Mouse (Mus musculus) hindbrain, embryonic 12.5 days (tissue): ENCODE data around the gene Atp6v0d1. TPM values are rescaled to one million over a fixed set of nuclear protein-coding genes. Genes with fewer than 3 reads are reported as not detected.

Experiments used
- ATAC-seq: fragments of 200-750 bp; cut with Nextera tagmentation; 2 replicates; pipeline ENCODE4 v1.8.0; 2017; ENCODE audit warnings: moderate TSS enrichment; ENCODE audit not compliant: low FRiP score
- H3K27ac ChIP-seq: fragments of 300-500 bp; sonication (generic); 2 replicates; pipeline ENCODE4 v1.5.1; 2016; ENCODE audit warnings: mild to moderate bottlenecking
- H3K27me3 ChIP-seq: fragments of 300-500 bp; sonication (generic); 2 replicates; pipeline ENCODE4 v1.6.1; 2016; ENCODE audit warnings: mild to moderate bottlenecking
- H3K36me3 ChIP-seq: fragments of 300-500 bp; sonication (generic); 2 replicates; pipeline ENCODE4 v1.6.1; 2016; ENCODE audit warnings: mild to moderate bottlenecking
- H3K4me1 ChIP-seq: fragments of 300-500 bp; sonication (generic); 2 replicates; pipeline ENCODE4 v1.6.1; 2016
- H3K4me2 ChIP-seq: fragments of 300-500 bp; sonication (generic); replicated peaks from 2 replicates; pipeline ENCODE4 v1.6.1; 2016; ENCODE audit warnings: mild to moderate bottlenecking
- H3K4me3 ChIP-seq: fragments of 300-500 bp; sonication (generic); 2 replicates; pipeline ENCODE4 v1.5.1; 2016; ENCODE audit warnings: mild to moderate bottlenecking
- H3K9ac ChIP-seq: fragments of 300-500 bp; sonication (generic); 2 replicates; pipeline ENCODE4 v1.6.1; 2016; ENCODE audit warnings: mild to moderate bottlenecking, moderate library complexity
- H3K9me3 ChIP-seq: fragments of 300-500 bp; sonication (generic); replicated peaks from 2 replicates; pipeline ENCODE4 v1.6.1; 2016; ENCODE audit warnings: mild to moderate bottlenecking
- WGBS: fragments of 180-500 bp; shearing (Covaris S2); methylation state at CpG from one replicate; pipeline ENCODE4 v1.1.7; 2016; 5-methylcytosine and 5-hydroxymethylcytosine counted together
- polyA plus RNA-seq: library from polyadenylated mRNA; unstranded; fragments of >200 nt; fragmentation: Nextera tagmentation; extraction: Ambion mirVana; gene quantifications from 2 replicates; pipeline ENCODE4 v1.2.1, GENCODE M21; 2016

Atp6v0d1 gene
- polyA plus RNA-seq, 1 experiment from 2014 or later = 127 TPM

DNA sequence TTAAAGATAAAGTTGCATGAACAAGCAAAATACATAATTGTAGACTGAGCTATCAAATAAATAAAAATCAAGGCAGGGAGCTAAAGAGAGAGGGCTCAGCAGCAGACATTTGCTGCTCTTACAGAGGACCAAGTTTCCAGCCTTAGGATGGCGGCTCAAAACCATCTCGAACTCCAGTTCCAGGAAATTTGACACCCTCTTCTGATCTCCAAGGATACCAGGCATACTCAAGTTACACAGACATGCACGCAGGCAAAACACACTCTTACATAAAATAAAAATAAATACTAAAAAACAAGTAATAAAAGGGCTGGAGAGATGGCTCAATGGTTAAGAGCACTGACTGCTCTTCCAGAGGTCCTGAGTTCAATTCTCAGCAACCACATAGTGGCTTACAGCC is 72.4 kb downstream of the Atp6v0d1 start:
- 60% methylated on average over 3 of the region's 3 CpGs for WGBS
- no peak for ATAC-seq
- Histone ChIP-seq H3K9me3 (no peaks in the 10 kb centered on the region), H3K36me3 (no peaks in the 10 kb centered on the region), H3K4me2 (no peak overlapping the region), H3K27ac (no peak overlapping the region), H3K4me3 (no peak overlapping the region), H3K9ac (no peak overlapping the region), H3K4me1 (peaks cover 25% of the 10 kb centered on the region), H3K27me3 (no peaks in the 10 kb centered on the region)

- ATAC-seq = no peak
- 35% methylated on average over 1 of the region's 1 CpGs for WGBS
Observed at GRCm38 (mm10) chr8:105489281-105489680, 76.6 kb downstream of the Atp6v0d1 start.

DNA sequence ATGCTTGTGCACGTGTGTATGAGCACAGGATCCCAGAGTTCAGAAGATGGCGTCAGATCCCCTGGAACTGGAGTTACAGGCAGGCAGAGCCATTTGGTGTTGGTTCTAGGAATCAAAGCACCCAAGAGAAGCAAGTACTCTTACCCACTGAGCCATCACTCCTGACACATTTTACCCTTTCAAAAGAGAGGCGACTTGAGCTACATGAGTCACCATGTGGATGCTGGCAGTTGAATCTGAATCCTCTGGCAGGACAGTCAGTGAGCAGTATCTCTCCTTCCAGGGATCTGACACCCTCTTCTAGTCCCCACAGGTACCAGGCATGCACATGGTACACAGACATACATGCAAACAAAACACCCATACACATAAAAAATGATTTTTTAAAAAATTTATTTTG is 77.8 kb downstream of the Atp6v0d1 start:
- no peak overlapping the region for H3K4me2 ChIP-seq
- WGBS = 75% methylated on average over 3 of the region's 3 CpGs
- no peaks in the 10 kb centered on the region for H3K9me3 ChIP-seq
- no peaks in the 10 kb centered on the region for H3K27me3 ChIP-seq
- ATAC-seq = no peak
- H3K27ac ChIP-seq = no peak overlapping the region
- H3K36me3 ChIP-seq = no peaks in the 10 kb centered on the region
- no peak overlapping the region for H3K9ac ChIP-seq
- peaks cover 10% of the 10 kb centered on the region for H3K4me1 ChIP-seq
- H3K4me3 ChIP-seq = no peak overlapping the region

More at GRCm38 (mm10) chr8:105489281-105489680, 76.6 kb downstream of the Atp6v0d1 start:
- Histone ChIP-seq H3K4me3 (no peak overlapping the region), H3K27ac (no peak overlapping the region), H3K9me3 (no peaks in the 10 kb centered on the region), H3K4me2 (no peak overlapping the region), H3K36me3 (no peaks in the 10 kb centered on the region), H3K27me3 (no peaks in the 10 kb centered on the region), H3K9ac (no peak overlapping the region), H3K4me1 (peaks cover 3% of the 10 kb centered on the region; the same call in 1 of the 2 replicates)

DNA sequence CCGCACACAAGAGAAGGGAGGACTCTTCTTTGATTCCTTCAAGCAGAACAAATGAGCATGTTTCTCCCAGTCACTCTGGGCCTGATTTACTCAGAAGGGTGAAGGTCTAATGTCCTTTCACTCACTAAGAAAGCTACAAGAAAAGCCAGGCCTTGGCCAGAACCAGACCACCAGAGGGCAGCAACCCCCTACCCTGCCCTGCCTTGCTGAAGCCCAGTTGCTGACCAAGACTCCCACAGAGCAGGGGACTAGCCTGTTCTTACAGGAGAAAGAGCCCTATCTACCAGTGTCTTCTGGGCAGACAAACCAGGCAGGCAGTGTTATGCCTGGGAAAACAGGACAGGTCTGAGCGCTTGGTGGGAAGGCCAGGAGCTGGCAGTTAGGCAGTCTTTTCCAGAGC is 81.5 kb downstream of the Atp6v0d1 start:
- no peaks in the 10 kb centered on the region for H3K36me3 ChIP-seq
- H3K27ac ChIP-seq = peak overlapping the region; percentile 52
- no peak overlapping the region for H3K4me2 ChIP-seq
- H3K4me3 ChIP-seq = no peak overlapping the region
- ATAC-seq = peak; percentile 45
- peaks cover 16% of the 10 kb centered on the region; the same call in 1 of the 2 replicates for H3K4me1 ChIP-seq
- no peaks in the 10 kb centered on the region for H3K27me3 ChIP-seq
- no peaks in the 10 kb centered on the region for H3K9me3 ChIP-seq
- whole genome bisulfite sequencing = 18% methylated on average over 2 of the region's 2 CpGs
- no peak overlapping the region for H3K9ac ChIP-seq

GRCm38 (mm10) chr8:105484030-105484368 is 81.8 kb downstream of the Atp6v0d1 start:
- Histone ChIP-seq H3K4me3 (no peak overlapping the region), H3K36me3 (no peaks in the 10 kb centered on the region), H3K4me1 (peaks cover 16% of the 10 kb centered on the region; the same call in 1 of the 2 replicates), H3K9ac (no peak overlapping the region), H3K4me2 (no peak overlapping the region), H3K27me3 (no peaks in the 10 kb centered on the region), H3K9me3 (no peaks in the 10 kb centered on the region), H3K27ac (peak overlapping the region; percentile 52)
- 0 out of 2 replicates have a peak, but pooled peaks have one; percentile 36 for ATAC-seq
- 40% methylated on average over 3 of the region's 3 CpGs for WGBS

GRCm38 (mm10) chr8:105483212-105484029 is 82.4 kb downstream of the Atp6v0d1 start:
- no peak overlapping the region for H3K4me2 ChIP-seq
- H3K4me3 ChIP-seq = no peak overlapping the region
- H3K27ac ChIP-seq = no peak overlapping the region
- H3K9me3 ChIP-seq = no peaks in the 10 kb centered on the region
- peaks cover 16% of the 10 kb centered on the region; the same call in 1 of the 2 replicates for H3K4me1 ChIP-seq
- WGBS = 34% methylated on average over 14 of the region's 14 CpGs
- no peak overlapping the region for H3K9ac ChIP-seq
- no peaks in the 10 kb centered on the region for H3K36me3 ChIP-seq
- ATAC-seq = peak; percentile 65; the same call in 1 of the 2 replicates
- no peaks in the 10 kb centered on the region for H3K27me3 ChIP-seq

DNA sequence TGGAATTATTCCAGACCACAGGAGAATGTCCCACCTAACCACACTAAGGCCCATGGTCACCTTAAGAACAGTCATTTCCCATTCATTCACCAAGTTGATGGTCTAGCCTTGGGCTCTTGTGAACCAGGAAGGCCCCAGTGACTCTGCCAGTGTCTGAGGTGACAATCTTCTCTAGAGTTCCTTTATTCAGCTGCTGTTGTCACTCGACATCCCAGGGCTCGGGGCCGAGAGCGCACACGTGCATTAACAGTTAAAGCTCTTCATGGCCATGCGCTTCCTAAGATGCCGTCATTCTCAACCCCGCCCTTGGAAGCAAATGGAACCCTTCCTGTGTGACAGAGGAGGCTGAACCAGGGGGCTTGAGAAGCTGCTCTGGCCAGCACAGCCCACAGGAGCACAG is 83.7 kb downstream of the Atp6v0d1 start:
- no peaks in the 10 kb centered on the region for H3K27me3 ChIP-seq
- no peak for ATAC-seq
- H3K9me3 ChIP-seq = no peaks in the 10 kb centered on the region
- H3K9ac ChIP-seq = no peak overlapping the region
- no peak overlapping the region for H3K4me3 ChIP-seq
- WGBS = 85% methylated on average over 8 of the region's 8 CpGs
- no peak overlapping the region for H3K4me2 ChIP-seq
- no peak overlapping the region for H3K27ac ChIP-seq
- H3K36me3 ChIP-seq = no peaks in the 10 kb centered on the region
- peaks cover 16% of the 10 kb centered on the region; the same call in 1 of the 2 replicates for H3K4me1 ChIP-seq

DNA sequence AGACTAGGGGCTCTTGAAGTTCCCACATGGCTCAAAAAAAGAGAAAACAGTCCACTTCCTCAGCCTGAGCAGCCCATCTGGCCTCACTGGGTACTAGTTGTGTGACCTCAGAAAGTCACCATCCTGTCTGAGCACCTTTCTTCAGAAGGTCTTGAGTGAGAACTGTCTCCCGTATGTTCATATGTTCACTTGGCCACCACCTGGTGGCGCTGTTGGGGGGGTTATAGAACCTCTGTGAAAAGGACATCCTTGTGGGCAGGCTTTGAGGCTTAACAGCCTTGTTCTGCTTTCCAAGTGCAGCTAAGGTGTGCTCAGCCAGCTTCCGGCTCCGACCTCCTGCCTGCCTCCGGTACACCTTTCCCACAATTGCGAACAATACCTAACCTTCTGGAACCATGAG is 84.4 kb downstream of the Atp6v0d1 start:
- Histone ChIP-seq H3K9ac (no peak overlapping the region), H3K27ac (no peak overlapping the region), H3K36me3 (no peaks in the 10 kb centered on the region), H3K4me3 (no peak overlapping the region), H3K4me1 (peaks cover 21% of the 10 kb centered on the region), H3K9me3 (no peaks in the 10 kb centered on the region), H3K27me3 (no peaks in the 10 kb centered on the region), H3K4me2 (no peak overlapping the region)
- ATAC-seq = no peak
- 71% methylated on average over 6 of the region's 6 CpGs for WGBS

GRCm38 (mm10) chr8:105481013-105481412 is 84.8 kb downstream of the Atp6v0d1 start:
- 0 out of 2 replicates have a peak, but pooled peaks cover under 1% of the 10 kb centered on the region for H3K27me3 ChIP-seq
- H3K4me1 ChIP-seq = peaks cover 22% of the 10 kb centered on the region
- WGBS = 32% methylated on average over 2 of the region's 2 CpGs
- no peak overlapping the region for H3K27ac ChIP-seq
- no peak overlapping the region for H3K4me2 ChIP-seq
- H3K4me3 ChIP-seq = no peak overlapping the region
- ATAC-seq = no peak
- no peak overlapping the region for H3K9ac ChIP-seq
- peaks cover 3% of the 10 kb centered on the region; the same call in 1 of the 2 replicates for H3K36me3 ChIP-seq
- no peaks in the 10 kb centered on the region for H3K9me3 ChIP-seq

DNA sequence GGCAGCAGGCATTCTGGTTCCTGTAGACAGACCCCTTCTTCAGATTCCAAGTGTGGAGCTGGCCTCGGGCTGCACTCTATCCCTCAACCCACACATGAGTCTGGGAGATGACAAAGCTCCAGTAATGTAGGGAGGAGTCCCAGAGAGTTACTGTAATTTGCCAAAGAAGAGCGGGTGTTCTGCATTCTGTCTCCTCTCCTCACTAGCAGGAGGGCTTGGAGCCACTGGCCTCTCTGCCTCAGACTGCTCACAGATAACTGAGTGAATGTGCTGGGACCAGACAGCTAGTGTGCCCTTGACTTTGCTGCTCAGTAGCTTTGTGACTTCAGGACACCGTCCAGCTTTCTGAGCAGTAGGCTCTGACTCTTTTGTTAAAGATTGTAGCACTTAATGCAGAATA is 88.1 kb downstream of the Atp6v0d1 start:
- no peak overlapping the region for H3K9ac ChIP-seq
- H3K27me3 ChIP-seq = peaks cover 13% of the 10 kb centered on the region; the same call in 1 of the 2 replicates
- H3K4me1 ChIP-seq = peaks cover 46% of the 10 kb centered on the region
- no peak for ATAC-seq
- no peak overlapping the region for H3K27ac ChIP-seq
- no peak overlapping the region for H3K4me3 ChIP-seq
- peaks cover 7% of the 10 kb centered on the region; the same call in 1 of the 2 replicates for H3K36me3 ChIP-seq
- 82% methylated on average over 3 of the region's 3 CpGs for WGBS
- H3K9me3 ChIP-seq = no peaks in the 10 kb centered on the region
- no peak overlapping the region for H3K4me2 ChIP-seq

DNA sequence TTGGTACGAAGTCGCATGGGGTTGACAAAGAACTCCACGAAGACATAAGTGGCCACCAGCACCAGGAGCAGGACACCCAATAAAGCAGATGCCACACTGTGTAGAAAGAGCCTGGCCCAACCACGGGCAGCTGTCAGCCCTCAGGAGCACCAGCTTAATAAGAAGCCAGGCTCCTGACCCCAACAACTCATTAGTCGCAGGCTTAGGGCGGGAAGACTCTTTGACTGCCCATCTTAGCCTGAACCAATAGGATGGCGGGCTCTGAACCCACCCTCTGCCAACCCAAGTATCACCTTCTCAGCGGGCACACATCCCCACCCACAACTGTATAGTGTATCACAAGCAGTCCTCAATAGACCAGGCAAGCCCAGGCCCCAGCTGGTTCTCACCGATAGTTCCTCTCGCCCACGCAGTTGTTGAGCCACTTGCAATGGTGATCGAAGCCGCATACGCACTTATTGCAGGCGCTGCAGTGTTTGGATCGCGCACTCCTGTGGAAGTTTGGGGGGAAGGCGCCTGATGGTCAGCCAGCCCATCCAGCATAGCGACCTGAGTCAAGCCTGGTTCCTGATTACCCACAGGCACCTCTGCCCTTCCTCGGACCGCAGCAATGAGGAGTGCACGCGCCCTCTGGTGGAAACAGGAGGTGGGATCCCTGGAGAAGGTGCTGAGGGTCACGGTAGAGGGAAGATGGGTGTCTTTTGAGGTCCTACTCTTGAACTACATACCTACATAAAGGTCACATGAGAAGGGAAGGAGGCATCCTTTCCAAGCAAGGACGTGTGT is 89.0 kb downstream of the Atp6v0d1 start:
- no peak overlapping the region for H3K4me3 ChIP-seq
- no peaks in the 10 kb centered on the region for H3K9me3 ChIP-seq
- no peak for ATAC-seq
- H3K4me2 ChIP-seq = no peak overlapping the region
- peaks cover 18% of the 10 kb centered on the region for H3K27me3 ChIP-seq
- H3K4me1 ChIP-seq = peaks cover 55% of the 10 kb centered on the region
- H3K9ac ChIP-seq = no peak overlapping the region
- H3K36me3 ChIP-seq = peaks cover 7% of the 10 kb centered on the region; the same call in 1 of the 2 replicates
- H3K27ac ChIP-seq = no peak overlapping the region
- WGBS = 38% methylated on average over 25 of the region's 25 CpGs

DNA sequence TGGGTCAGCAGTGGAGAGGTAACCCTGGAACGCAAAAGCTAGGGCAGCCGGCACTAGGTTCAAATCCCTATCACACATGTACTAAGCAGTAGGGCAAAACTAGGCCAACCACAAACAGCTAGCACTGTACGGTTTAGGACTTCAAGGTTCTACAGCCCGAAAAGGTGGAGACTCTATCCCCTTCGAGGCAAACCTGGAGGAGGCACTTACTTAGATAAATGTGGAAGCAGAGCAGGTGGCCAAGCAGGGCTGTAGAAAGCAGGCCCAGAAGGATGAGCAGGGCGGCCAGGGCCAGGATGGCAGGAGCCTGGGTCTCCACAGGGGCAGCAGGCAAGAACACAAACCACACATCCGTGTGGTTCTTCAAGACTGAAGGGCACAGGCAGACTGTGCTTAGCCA is 89.7 kb downstream of the Atp6v0d1 start:
- Histone ChIP-seq H3K36me3 (peaks cover 7% of the 10 kb centered on the region; the same call in 1 of the 2 replicates), H3K4me2 (no peak overlapping the region), H3K4me3 (no peak overlapping the region), H3K9ac (no peak overlapping the region), H3K9me3 (no peaks in the 10 kb centered on the region), H3K27me3 (peaks cover 18% of the 10 kb centered on the region), H3K4me1 (peaks cover 57% of the 10 kb centered on the region), H3K27ac (no peak overlapping the region)
- 94% methylated on average over 7 of the region's 7 CpGs for WGBS
- no peak for ATAC-seq
